Mouse (Mus musculus) myocyte (in vitro differentiated cells): ENCODE measurements around the gene Vps13a.

Source experiments
- MYOG ChIP-seq, 3 experiments: IDR thresholded peaks; one replicate each; pipeline ENCODE4 v1.6.1; 2011; ENCODE audit warnings: control low read depth in 2 of 3, low read depth in 2 of 3, mild to moderate bottlenecking in 2 of 3; ENCODE audit not compliant: insufficient read length in 2 of 3, control insufficient read depth in 1 of 3, insufficient read depth in 1 of 3
- POLR2A ChIP-seq: IDR thresholded peaks from one replicate; pipeline ENCODE4 v1.6.1; 2011; ENCODE audit warnings: low read depth, mild to moderate bottlenecking, control low read depth, moderate library complexity; ENCODE audit not compliant: insufficient read length

DNA sequence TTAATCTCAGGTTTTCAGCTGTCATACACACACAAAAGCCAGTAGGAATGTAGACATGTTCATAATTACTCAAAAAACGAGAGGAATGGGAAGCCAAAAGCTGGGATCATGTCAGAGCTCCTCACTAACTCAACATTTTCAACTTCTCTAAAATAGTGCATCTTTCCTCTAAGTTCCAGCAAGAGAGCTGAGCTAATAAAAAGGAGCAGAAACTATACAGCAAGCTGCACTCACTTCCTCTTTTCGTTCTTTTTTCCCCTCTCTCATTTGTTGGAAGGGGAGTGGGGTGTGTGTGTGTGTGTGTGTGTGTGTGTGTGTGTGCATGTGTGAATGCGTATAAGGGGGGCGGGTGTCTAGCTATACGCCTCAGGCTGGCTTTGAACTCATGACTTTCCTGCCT, 46.9 kb upstream of the Vps13a start:
- TF ChIP-seq POLR2A, result no peak
- TF ChIP-seq MYOG (IDR thresholded peaks at IDR 0.05; ENCODE audit: control insufficient read depth in 1 of 3, insufficient read depth in 1 of 3, insufficient read length in 2 of 3, low read depth in 2 of 3), result no peak
